Mouse (Mus musculus) C2C12 (cell line): Measurements from ENCODE around the gene Mapt.

Experiments
- CTCF ChIP-seq: IDR thresholded peaks from one replicate; pipeline ENCODE4 v1.5.1; 2011; ENCODE audit not compliant: control insufficient read depth, insufficient read depth, insufficient read length
- MAX ChIP-seq: IDR thresholded peaks from one replicate; pipeline ENCODE4 v1.6.1; 2011; ENCODE audit warnings: mild to moderate bottlenecking, control low read depth
- MYOG ChIP-seq: IDR thresholded peaks from one replicate; pipeline ENCODE4 v1.6.1; 2011; ENCODE audit not compliant: control insufficient read depth, insufficient read length; ENCODE audit errors: extremely low read depth
- USF1 ChIP-seq: IDR thresholded peaks from one replicate; pipeline ENCODE4 v1.6.1; 2011; ENCODE audit warnings: low read depth, mild to moderate bottlenecking, control low read depth, moderate library complexity

DNA sequence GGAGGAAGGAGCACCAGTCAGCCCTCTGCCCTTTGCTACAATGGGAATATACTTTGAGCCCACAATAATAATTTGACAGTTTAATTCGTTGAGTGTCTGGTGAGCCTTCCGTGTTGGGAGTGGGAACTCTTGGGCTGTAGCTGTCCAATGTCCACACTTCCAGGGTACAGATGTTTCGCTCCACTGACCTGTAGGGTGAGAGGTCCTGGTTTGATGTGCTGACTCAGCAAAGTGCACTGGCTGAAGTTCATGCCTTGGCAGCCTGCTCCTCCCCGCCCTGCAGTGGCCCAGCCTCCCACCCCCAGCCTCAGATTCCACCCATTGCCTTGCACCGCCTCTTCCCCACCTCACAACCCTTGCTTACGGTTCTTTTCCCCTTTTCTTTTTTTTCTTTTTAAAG lies 33.5 kb downstream of the Mapt start:
- TF ChIP-seq CTCF (no peak), USF1 (no peak), MYOG (no peak), MAX (no peak)
